Mouse (Mus musculus) right cerebral cortex, postnatal 25 days (tissue): ENCODE results near the gene Rxfp4.
"Not testable (repeated sequence)": the region's sequence is repeated elsewhere in the genome, so short reads cannot be mapped to it uniquely, and the experiment has no call there.

Experiments
- DNase-seq: peaks from one replicate; pipeline ENCODE4 v3.0.0; 2022

The Rxfp4 gene

GRCm38 (mm10) chr3:88607065-88607757 lies 45.7 kb downstream of the Rxfp4 start:
- peak; percentile 82 for DNase-seq

GRCm38 (mm10) chr3:88605666-88606065 lies 47.3 kb downstream of the Rxfp4 start, which contains the start of gene Arhgef2:
Gene Arhgef2 (plus strand): TSS chr3:88605966.
- not testable (repeated sequence) for DNase-seq

- no peak for DNase-seq
These were observed 48.1 kb downstream of the Rxfp4 start for GRCm38 (mm10) chr3:88604863-88605262.

GRCm38 (mm10) chr3:88603714-88604161 lies 49.2 kb downstream of the Rxfp4 start:
- no peak for DNase-seq

- DNase-seq = no peak
These were observed 50.5 kb downstream of the Rxfp4 start for GRCm38 (mm10) chr3:88602466-88602865.
